Mouse (Mus musculus): ENCODE data around the gene 1700023F06Rik. TPM values are rescaled to one million over a fixed set of nuclear protein-coding genes. Genes with fewer than 3 reads are reported as not detected.

The 1700023F06Rik gene
- total RNA-seq, 1 experiment from 2014 or later: not detected

DNA sequence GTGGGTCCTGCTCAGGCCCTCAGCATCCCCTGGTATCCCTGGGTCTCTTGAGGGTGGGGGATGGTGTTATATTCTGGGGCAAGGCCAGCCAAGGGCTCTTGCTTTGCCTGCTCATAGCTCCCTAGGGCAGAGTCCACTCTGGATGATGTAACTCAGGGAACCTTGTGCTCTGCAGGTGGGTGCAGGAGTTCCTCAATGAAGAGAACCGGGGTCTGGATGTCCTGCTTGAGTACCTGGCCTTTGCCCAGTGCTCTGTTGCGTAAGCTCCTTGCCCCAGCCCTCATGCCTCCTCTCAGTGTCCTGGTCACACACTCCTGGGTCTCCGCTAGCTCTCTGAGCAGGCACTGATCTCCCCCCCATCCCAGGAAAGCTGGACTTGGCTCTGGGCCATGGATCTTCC, 26.4 kb downstream of the 1700023F06Rik start:
- DNase-seq: no peak

DNA sequence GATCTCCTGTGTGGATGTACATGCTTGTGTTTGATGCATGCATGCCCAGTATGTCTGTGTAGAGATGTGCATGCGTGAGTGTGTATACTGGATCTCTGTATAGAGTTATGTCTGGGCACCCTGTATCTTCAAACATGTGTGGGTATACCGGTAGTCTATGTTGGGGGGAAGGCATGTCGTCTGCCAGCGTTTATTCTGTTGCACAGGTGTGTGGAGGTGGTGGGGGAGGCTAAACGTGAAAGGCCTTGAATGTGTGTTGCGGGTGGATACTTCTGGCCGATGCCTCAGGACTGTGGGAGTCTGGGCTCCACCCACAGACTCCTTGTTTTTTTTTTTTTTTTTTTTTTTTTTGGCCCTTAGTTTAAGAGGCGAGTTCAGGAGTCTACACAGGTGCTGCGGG, 27.0 kb downstream of the 1700023F06Rik start:
- no peak for DNase-seq

DNA sequence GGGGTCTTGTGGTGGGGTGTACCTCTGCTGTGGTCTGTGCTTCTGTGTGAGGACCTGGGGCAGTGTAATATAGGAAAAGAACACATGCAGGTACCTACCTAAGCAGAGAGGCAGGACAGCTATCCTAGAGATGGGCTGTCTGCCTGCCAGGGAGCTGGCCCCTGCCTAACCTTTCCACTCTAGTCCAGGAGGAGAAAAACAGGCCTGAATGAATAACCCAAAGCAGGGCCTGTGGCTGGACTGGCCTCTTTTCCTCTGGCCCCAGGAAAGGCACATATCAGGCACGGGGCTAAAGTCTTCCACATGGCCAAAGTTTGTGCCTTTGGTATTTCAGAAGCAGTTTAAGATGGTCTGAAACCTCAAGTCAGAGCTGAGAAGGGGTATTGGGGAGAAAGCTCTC, 27.9 kb downstream of the 1700023F06Rik start:
- DNase-seq: no peak

DNA sequence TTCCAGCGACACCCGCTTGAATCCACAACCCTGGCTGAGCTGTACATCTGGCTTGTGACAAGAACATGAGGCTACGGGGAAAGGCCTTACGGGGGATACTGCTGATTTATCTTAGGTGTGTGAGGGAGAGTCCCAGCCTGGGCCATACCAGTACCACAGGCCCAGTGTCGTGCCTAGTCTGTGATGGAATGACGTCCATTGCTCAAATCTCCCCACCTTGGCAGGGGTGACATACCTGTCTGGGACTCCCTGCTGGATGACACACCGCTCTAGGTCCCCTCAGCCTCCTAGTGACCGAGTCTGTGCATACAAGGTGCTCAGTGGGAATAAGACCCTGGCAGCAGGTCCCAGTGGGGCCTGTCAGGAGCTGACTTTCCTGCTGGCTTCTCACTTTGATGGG, 29.6 kb downstream of the 1700023F06Rik start:
- no peak for DNase-seq

DNA sequence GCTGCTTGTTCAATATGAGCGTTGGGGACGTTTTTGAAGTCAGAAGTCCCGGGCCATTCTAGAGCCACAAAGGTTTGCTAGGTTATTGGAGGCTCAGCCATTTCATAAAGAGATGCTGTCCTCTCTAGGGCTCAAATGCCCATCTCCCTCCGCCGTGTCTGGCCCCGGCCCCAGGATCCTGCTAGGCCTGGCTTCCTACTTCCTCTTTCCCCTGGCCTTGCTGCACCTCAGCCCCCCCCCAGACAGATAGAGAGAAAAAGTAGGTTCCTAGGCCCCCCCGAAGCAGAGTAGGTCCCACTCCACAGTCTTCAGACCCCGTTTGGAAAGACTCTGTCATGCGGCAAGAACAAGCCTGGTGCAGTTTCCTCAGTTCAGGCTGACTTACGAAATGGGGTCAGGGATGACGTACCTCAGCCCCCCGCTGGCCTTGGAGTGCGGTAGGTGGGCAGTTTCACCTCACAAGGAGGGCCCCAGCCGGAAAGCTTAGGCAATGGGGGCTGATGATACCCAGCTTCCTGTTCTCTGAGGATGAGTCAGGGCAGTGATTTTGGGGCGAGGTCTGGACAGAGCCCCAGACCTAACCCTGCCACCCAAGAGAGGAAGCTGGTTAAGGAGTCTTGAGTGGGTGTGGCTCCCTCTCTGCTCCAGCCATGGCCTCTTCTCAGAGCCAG, 30.4 kb downstream of the 1700023F06Rik start:
- DNase-seq: no peak

DNA sequence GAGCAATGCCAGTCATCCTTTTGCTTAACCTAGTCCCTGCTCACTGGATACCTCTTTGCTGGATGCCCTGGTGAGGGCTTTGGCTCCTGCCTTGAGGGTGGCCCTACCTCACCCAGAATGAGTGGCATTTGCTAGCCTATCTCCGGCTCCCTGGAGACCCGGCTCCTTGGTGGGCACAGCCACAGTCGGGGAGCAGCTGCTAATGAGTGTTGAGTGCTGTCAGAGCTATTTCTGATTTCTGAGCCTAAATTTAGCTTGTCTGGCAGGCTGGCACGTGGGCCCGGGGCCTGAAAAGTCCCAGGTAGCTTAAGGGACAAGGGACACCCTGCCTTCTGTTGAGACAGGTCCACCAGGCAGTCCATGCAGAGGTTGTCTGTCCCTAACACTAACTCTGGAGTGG, 31.1 kb downstream of the 1700023F06Rik start:
- DNase-seq: no peak

DNA sequence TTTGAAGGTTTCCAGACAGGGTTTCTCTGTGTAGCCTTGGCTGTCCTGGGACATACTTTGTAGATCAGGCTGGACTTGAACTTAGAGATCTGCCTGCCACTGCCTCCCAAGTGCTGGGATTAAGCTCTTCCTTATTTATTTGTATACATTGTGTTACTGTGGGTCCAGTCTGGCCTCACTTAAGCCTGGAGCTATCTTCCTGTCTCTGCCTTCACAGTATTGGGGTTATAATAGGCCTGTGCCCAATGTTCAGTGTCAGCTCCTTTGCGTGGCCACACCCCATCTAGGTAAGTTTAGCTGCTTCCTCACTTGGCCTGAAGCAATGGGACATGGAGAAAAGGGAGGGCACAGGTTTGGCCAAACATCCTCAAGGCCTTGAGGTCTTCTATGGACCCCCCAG, 31.8 kb downstream of the 1700023F06Rik start:
- no peak for DNase-seq

DNA sequence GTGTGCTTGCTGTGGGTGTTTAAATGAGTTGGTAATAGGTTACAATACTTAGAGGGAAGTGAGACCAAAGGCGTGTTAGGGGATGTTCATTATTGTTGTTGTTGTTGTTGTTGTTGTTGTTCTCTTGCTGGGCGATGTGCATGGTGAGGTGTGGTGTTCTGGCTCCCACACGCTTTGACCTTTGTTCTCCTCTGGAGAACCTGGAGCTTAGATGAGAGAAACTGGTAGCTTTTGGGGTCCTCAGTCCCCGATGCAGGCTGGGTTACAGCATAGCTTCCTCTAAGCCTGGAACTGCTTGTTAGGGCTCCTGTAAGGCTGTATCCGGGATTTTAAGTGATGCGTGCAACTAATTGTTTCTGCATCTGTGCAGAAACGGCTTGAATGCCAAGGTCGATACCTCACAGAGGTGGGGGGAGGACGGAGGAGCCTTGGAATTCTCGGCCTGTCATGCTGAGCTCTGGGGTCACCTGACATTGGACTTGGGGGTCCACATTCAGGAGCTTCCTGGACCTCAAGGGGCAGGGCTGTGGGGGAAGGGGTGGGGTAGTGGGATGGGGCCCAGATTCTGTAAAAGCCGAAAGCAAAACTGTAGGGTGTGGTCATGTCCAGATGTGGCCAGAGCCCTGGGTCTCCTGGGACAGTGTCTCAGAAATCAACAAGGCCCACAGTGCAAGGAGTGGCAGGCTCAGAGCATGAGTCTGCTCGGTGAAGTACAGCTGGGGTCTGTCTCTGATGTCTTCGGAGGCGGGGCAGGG, 32.5 kb downstream of the 1700023F06Rik start:
- peak; percentile 32 for DNase-seq

DNA sequence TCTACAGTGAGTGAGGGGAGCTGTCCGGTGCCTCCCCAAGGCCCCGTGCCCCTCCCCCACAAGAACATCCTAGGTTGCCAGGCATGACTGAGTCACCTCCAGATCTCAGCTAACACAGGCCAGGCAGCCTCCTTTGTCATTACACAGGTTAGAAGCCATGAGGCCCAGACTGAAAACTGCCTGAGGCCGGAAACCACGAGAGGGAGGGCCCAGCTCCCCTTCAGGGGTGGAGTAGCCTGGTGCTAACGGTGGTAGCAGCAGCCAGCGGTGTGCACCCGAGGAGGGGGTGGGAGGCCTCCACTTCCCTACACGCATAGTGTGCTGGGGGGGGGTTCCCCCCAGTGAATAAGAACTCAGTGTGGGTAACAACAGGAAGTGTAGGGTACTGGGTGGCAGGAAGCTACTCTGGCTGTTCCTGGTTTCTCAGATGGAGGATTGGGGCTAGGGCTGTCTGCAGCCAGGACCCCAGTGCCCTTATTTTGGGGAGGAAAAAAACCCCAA, 33.4 kb downstream of the 1700023F06Rik start:
- peak; percentile 72 for DNase-seq

DNA sequence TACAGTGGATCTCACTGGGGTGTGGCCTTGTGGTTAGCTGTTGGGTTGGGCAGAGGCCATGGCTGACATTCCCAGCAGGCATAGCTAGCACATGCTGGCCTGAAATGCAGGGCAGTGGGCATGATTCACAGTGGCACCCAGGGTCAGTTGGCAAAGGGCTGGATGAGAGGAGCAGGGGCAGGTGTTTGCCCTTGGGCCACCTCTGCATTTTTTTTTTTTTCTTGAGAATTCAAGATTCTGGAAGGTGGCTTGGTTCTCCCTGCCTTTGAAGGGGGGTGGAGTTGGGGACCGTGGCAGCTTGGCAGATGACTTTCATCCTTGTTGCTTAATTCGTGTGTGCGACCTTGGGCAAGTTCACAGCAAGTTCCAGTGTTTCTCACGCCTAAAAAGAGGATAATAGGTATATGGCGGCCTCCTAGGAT, 33.9 kb downstream of the 1700023F06Rik start:
- peak; percentile 46 for DNase-seq

DNA sequence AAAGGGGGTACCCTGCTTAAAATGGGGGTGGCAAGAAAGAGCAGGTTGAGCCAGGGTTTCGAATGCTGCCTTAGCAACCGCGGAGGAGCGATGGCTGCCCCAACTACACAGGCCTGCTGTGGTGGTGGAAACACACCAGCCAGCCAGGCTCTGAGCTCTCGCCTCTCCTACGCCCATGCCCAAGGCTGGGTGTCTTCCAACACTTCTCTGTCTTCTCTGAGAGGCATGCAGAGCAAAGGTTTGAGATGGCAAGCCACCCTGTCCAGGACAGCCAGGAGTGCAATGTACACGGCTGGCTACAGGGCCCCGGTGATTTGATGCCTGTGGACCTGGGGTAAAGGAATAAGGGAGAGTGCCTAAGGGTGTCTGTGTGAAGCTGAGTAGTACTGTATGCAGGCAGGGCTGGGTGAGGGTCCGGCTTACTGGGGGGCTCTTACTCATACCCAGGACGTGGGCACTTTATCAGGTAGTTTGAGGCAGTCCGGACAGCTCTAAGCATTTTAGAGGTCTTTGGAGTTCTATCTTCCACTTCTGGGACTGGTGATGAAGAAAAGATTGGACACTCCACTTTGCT, 34.5 kb downstream of the 1700023F06Rik start:
- DNase-seq: no peak

DNA sequence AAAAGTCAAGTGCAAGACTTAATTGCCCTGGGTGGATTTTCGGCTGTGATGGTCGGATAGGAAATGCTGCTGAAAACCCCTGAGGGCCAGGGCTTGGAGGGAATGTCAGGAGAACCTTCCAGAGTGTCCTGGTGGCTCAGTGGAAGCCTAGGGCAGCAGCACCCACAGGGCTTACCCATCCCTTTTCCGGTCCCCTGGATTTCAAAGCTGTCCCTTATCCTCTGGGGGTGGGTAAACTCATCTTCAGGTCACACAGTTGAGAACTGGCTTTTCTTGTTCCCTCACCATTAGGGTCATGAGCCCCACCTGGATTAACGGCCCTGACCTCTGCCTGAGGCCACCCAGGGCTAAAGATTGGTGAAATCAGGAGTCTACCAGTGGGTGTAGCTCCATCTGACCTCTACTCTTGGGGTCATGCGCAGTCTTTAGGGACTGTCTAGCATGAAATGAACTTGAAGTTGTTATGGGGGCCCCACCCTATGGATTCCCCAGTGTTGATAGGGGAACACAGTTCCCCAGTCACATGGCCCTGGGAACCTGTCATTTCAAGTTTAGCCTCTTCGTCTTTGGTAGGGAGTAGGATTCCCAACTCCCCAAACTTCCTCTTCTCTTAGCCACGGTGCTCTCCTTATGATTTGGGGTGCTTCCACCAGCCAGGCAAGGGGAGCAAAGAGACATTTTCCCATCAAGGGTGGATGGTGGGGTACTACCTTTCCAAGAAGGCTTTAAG, 35.2 kb downstream of the 1700023F06Rik start:
- no peak for DNase-seq

DNA sequence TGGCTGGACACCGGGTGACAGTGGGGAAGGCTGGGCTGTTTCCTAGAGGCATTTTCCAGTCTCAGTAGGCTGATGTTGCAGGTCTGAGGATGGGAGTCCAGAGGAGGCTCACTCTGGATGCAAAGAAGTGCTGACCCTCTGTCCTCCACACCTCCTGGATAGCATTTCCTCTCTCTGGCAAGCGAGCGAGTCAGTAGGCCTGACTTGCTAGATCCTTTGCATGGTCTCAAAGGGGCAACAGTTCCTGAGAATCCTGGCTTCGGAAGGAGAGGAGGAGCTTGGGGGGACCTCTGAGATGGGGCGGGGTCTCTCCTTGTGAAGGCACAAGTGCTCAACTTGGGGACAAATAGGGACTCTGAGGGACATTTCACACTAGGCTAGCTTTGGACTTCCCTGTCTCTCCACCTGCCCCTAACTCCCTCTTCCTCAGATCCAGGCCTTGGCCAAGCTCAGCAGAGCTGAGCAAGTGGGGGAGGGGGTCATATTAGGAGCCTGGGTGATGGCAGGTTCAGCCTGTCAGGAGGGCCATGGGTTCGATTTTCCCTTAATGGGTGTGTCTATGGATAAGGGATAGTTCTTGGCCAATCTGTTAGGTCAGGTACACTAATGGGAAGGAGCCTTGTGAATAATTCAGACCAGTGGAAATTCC, 35.8 kb downstream of the 1700023F06Rik start:
- no peak for DNase-seq

DNA sequence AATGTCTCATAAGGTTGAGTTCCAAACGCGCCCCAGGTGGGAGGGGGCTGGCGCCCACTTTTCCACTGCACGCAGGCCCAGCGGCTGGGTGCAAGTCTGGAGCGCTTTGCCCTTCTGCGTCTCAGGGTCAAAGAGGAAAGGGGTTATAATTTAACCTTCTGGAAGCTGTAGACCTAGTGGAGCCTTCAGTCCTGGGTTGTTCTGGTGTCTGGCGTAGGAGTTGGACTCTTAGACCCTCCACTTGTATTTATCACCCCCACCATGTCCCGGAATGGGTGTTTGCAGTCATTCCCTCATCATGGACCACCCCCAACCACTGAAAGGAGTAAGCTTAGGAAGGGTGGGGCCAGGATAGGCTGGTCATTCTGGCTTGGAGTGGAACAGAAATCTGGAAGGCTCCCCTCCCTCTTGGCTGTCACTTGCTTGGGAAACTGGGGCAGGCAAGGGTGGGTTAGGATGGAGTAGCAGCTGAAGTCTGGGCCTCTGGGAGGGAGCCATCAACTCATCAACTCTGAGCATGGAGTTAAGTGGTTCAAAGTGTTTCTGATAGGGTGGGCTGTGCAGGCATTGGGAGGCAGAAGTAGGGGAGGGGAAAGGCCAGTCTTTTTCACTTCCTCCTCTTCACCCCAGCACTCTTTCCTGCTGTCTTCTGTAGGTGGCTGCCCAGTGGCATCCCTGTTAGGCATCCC, 36.5 kb downstream of the 1700023F06Rik start:
- DNase-seq: no peak

DNA sequence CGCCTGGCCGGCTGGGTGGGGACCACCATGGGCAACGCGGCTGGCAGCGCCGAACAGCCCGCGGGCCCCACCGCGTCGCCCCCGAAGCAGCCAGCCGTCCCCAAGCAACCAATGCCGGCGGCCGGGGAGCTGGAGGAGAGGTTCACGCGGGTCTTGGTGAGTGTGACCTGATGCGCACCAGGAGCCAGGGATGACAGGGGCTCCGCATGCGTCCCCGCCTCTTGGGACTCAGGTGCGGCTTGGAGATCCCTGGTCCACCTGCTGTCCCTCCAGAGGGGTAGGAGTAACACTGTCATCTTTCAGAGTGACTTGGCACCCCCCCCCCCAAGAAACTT, 37.1 kb downstream of the 1700023F06Rik start:
- DNase-seq: peak; percentile 31

DNA sequence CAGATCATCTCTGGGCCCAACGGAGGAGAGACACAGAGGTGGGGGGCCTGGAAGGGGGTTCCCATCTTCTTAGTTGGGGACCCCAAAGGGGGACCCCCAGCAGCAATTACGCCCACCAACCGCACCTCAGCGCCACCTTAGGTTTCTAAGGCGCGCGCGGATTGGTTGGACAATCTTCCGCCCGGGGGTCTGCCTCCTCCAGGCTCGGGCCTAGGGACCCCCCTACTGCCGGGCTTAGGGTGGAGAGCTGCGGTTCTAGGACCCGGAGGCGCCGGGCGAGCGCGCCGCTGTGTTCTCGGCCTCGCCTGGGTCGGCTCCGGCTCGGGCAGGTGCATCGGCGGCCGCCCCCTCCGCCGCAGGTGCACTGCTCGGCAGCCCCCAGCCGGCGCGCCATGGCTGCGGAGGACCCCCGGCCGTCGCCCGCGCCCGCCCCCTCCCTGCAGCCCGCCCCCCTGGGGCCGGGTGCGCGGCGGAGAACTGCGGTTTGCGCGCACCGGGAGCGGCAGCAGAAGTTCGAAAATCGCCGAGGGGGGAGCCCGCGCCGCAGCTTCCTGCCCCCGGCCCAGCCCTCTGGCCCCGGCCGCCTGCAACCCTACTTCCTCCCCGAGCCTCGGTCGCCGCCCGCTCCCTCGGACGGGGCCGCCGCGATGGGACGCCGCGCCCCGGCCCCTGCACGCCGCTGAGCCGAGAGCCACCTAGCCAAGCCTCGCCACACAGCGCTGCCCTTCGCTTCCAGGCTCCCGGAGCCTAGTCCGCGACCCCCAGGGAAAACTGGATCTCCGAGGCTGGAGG, 37.7 kb downstream of the 1700023F06Rik start, which contains the start of gene Fmnl1:
Gene Fmnl1 (plus strand): TSS at position 614 of the 792 bp plus-strand sequence.
- peak; percentile 54 for DNase-seq

DNA sequence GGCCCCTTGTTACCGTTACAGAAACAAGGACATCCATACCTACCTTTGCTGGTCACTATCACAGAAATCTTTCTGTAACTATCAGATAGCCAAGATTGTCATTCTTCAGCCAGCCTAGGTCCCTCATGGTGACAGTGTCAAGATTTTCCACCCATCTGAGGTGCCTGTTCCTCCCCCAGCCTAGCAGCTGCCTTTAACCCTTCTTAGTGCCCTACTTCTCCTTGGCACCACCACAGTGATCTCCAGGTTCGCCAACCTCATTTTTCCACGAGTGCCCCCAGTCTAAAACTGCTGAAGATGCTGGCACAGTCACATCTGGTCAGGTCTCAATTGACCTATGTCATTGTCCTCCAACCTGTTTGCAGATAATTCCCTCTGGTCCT, 38.3 kb downstream of the 1700023F06Rik start:
- no peak for DNase-seq

DNA sequence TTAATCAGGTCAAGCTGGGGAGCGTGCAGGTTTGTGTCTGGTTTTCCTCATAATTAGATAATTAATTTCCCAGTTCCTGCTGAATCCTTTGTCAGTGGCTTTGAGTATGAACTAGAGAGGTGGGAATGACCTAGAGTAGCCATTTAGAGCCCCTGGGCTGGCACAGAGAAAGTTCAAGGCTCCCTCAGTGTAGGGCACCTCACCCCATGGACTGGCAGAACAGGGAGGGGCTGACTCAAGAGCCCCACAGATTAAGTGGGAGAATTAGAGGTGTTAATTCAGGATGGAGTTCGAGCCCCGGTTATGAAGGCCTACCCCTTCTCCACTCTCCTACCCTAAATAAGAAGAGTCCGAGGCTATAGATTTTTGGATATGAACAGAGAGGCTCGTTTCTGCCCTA, 38.7 kb downstream of the 1700023F06Rik start:
- DNase-seq: no peak

DNA sequence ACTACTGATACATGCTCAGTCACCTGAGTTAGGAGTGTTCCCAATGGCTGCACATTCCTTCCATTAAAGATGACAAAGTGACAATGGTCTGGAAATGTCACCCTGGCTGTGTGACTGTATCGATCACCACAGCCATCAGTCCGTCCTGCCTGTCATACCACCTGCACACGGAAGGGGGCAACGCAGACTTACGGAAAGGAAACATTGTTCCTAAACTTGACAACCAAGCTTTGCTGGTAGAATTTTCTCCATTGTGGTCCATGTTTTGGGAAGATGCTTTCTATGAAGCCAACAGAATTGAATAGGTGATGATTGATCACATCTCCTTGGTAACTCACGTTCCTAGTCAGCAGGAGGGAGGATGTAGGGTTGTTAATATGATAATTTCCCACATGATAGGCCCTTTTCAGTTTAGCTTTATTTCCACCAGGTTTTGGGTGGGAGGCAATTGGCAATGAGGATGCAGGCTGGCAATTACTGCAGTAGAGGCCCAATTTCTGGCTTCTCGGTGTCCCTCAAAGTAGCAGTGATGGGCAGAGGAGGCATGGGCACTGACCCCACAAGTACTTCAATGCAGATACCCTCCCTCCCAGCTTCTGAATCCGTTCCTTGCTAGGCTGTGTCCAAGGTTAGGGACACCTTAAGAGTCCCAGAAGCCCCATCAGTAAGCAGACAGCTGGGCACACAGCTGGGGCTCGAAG, 39.5 kb downstream of the 1700023F06Rik start:
- DNase-seq: peak; percentile 72

DNA sequence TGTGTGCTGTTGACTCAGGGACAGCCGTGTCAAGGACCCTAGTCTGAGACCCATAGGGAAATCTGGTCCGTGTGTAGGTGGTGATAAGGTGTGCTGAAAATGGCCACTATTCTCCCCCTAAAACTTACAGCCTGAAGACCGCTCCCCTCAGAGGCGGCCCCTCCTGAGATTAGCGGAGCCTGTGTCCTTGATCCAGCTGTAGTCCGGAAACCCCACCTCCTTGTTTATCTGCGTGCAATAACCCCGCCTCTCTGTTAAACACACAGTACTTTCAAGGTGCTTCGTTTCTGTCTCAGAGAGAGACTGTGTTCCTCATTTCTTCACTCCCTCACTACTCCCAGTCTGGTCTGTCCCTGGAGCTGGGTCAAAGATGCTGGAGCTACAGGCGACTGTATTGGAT, 44.0 kb downstream of the 1700023F06Rik start:
- no peak for DNase-seq

Data from adrenal gland, postnatal 25 days (tissue).